Mouse (Mus musculus): Measurements from ENCODE around the gene Rnf25.

- TF ChIP-seq CTCF (IDR thresholded peaks at IDR 0.05; ENCODE audit: extremely low read depth, insufficient read depth, low read length) (no peak), POLR2A (IDR thresholded peaks at IDR 0.05; ENCODE audit: extremely low read depth, insufficient read depth, low read length) (no peak)
Observed at GRCm38 (mm10) chr1:74569739-74570719, 31.2 kb downstream of the Rnf25 start.
